Mouse (Mus musculus) spleen, adult 2 months (tissue): Measurements from ENCODE around the gene Shld1.

ENCODE experiments used
- CTCF ChIP-seq: fragments of 200-500 bp; IDR thresholded peaks from 2 replicates; pipeline ENCODE4 v1.5.1; 2011; ENCODE audit warnings: mild to moderate bottlenecking, inconsistent platforms; ENCODE audit not compliant: insufficient read depth, insufficient read length, insufficient replicate concordance; ENCODE audit errors: extremely low read depth
- POLR2A ChIP-seq: fragments of 200-500 bp; IDR thresholded peaks from 2 replicates; pipeline ENCODE4 v1.6.1; 2011; ENCODE audit warnings: low read depth, low read length, inconsistent platforms

DNA sequence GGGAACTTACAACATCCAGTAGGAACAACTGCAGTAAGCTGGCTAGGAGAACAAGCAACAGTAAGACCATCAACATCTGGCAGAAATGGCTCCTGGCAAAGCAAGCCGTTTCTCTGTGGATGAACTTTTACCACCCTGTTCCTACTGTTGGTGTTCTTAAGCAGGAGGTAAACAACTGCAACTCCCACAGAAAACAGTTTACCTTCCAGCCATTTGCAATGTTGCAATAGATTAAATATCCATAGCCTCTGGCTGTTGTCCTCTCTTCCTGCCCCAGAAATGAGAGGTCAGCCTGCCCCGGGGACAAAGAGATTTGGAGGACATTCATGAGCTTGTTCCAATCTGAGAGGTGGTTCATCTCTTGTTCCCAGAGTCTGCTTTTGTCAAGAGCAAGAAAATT, 29.5 kb upstream of the Shld1 start:
- TF ChIP-seq CTCF (no peak), POLR2A (no peak)
